Mouse (Mus musculus): ENCODE measurements around the gene Pdx1.

DNA sequence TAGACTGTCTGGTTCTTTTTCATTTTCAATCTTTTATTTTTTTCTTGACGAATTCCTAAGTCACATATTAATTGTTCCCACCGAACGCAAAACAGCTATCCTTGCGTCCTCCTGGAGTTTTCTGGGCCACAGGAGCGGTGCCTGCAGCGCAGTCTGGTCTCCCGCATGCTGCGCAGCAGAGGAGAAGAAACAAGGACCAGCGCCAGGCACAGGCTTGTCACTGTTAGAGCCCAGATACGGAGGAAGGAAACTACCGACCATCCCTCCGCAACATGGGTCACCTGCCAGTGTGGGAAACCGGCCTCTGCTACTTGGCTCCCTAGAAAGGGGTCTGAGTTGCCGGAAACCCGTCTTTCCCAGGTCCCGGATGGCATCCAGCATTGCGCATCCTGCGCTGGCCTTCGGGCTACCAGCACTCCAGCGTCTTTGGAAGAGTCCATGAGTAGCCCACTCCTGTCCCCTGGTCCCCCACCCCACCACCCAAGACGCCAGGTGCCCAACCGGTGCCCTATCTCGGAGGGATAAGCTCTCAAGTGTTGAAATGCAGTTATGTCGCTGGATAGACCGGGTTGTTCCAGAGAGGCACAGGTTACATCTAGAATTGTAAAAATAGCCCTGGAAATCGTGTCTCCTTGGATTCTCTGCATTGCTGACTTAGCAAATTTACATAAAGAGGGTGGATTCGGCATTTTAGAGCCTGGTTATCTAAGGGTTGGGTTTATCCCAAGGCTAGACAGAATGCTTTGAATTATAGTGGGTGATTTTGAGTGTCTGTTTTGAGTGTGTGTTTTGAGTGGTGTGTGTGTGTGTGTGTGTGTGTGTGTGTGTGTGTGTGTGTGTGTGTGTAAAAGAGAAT is 43.3 kb downstream of the Pdx1 start:
- TF ChIP-seq CTCF (IDR thresholded peaks at IDR 0.05; ENCODE audit: insufficient read depth, low read depth, low read length) (no peak), POLR2A (IDR thresholded peaks at IDR 0.05; ENCODE audit: insufficient read depth, low read depth, low read length) (no peak)
